18 mouse cellular contexts compared by ENCODE assay signal in genomic region chr12:46395245-46395644, GRCm38 (mm10).
"Had no signal": no experiment of that assay in that cellular context is flagged by ENCODE, and none has a peak within 500 bp of the region (broad histone marks: within the 10 kb centered on the region; RNA-seq: fewer than 3 reads in every experiment).

No protein-coding gene starts in this region.

- H3K9ac ChIP-seq: lung, embryonic 14.5 days; midbrain, embryonic 12.5 days; neural tube, embryonic 13.5 days; neural tube, embryonic 15.5 days; stomach, embryonic 15.5 days had no signal

- H3K4me1 ChIP-seq: midbrain, embryonic 10.5 days; midbrain, embryonic 12.5 days; neural tube, embryonic 15.5 days; stomach, embryonic 15.5 days had no signal

- ATAC-seq: midbrain, embryonic 16.5 days had no signal

- DNase-seq: lung, adult 18-20 months; lung, embryonic 14.5 days; lung, postnatal 10 days; lung, postnatal 4 days; retina, postnatal 1 day; right cerebral cortex, adult 18-20 months; right cerebral cortex, postnatal 14 days; thymus, adult 2 months; thymus, postnatal 25 days; thymus, postnatal 4 days had no signal

- H3K9me3 ChIP-seq: midbrain, embryonic 10.5 days; midbrain, embryonic 12.5 days; neural tube, embryonic 13.5 days; neural tube, embryonic 15.5 days; stomach, embryonic 15.5 days had no signal

- H3K27me3 ChIP-seq: midbrain, embryonic 12.5 days; neural tube, embryonic 13.5 days; neural tube, embryonic 15.5 days; stomach, embryonic 15.5 days had no signal

- H3K27ac ChIP-seq: midbrain, embryonic 10.5 days; midbrain, embryonic 12.5 days; neural tube, embryonic 13.5 days; neural tube, embryonic 15.5 days; stomach, embryonic 15.5 days; stomach, postnatal 0 days had no signal

- H3K4me2 ChIP-seq: lung, embryonic 14.5 days; midbrain, embryonic 12.5 days; neural tube, embryonic 13.5 days; neural tube, embryonic 15.5 days; stomach, embryonic 15.5 days had no signal

- H3K36me3 ChIP-seq: midbrain, embryonic 10.5 days; midbrain, embryonic 12.5 days; neural tube, embryonic 13.5 days; neural tube, embryonic 15.5 days; stomach, embryonic 15.5 days had no signal

- H3K4me3 ChIP-seq: midbrain, embryonic 10.5 days; midbrain, embryonic 12.5 days; myocyte; neural tube, embryonic 13.5 days; neural tube, embryonic 15.5 days; stomach, embryonic 15.5 days had no signal
